Mouse (Mus musculus): Measurements from ENCODE around the gene Tars.

The Tars gene

DNA sequence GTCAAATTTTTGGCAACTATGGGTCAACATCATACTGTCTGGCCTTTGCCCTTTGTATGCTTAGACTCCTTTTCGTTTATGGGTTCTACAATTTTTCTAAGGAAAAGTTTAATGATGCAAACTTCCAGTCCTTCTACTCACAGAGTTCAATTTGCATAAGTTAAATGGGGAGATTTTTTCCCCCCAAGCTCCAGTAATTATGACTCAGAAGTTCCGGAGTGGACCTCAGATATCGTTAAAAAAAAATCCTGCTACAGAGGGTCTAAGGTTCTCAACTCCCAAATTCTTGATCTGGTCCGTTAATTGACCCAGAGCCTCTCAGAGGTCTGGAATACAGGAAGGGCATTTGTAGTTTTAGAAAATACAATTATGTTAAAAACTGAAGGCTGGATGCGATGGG, 37.6 kb downstream of the Tars start:
- DNase-seq: no peak

DNA sequence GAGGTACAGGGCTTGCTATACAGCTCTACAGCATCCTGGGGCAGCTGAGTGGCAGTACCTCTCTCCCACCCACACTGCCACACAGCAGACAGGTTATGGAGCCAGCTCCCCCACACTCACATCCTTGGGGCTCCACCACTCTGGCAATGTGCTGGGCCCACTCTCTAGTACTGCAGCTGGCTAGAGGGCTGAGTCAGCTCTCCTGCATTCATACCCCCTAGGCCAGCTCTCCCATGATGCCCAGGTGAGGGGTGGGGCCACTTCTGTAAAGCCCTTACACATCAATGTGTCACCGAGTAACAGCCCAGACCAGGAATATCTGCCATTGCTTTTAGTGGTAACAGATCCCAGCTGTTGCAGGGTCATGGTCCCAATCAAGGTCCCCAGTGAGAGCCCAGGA, 38.6 kb downstream of the Tars start:
- no peak for DNase-seq

DNA sequence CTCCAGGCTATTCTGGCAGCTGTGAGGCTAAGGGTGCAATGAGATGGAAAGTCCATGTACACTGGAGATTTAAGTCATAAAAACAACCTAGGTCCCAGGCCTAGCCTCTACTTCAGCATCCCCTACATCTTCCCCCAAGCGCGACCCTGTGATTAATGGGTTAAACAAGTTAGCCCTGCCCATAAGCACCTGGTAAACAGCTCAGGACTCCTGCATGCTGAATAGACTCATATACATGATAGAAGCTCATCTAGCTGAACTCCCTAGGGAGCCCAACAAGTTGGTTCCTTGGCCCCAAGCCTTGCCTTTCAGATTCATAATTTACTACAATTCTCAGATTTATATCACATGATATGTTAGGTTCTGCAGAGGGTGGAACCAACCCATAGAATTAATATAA, 42.0 kb downstream of the Tars start:
- DNase-seq: no peak

DNA sequence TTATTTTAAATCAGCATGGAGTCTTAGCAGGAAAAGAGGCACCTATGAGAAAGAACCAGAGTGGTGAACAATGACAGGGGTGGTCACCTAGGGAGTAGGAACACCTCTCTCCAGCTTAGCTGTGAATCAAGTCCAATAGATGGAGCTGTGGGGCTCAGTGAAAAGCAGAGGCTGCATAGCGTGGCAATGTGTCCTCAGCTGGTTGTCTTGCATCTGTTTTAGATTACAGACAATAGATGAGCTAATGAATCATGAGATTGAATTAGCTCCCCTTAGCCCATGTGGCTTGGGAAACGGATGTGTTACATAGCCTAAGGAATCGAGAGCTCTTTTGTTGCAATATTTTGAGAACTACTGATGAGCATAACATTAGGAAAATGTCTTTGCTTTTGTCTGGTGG, 43.6 kb downstream of the Tars start:
- no peak for DNase-seq

DNA sequence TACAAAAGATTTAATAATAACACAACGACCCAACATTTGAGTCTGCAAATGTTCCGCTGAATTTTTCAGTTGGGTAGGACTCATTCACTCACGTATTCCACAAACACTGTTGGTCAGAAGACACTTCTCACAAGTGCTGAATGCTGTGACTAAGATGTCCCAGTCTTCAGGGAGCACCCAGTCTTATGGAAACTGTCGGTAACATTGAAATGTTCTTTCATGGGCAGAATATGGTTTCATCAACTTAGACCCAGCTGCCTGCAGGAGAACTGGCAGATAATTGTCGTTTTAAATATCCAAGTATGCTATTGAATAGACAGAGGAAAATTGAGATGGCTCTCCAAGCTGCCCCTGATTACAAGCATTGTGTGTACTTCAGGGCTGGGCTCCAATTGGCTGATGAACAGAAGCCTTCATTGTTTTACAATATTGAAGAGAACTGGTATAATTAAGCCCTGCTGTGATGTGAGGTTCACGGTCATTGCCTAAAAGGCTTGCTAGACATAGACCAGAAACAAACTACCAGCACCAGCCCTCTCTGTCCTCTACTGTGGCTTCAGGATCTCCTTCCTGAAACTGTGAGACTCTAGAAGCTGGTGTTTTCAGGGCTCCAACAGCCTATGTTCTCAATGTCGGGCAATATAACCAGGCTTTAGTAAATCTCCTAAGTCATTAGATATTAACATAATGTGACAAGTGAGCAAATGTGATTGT, 59.8 kb downstream of the Tars start:
- no peak for DNase-seq

Data from thymus, postnatal 14 days (tissue).